Mouse (Mus musculus) MEL (cell line): ENCODE data around the gene Paxbp1. TPM values are rescaled to one million over a fixed set of nuclear protein-coding genes. Genes with fewer than 3 reads are reported as not detected.
A peak's percentile ranks its signal among the peaks of the same experiment; 100 is the strongest.

Experiments used
- DNase-seq: peaks from one replicate; pipeline ENCODE4 v3.0.0; 2011; ENCODE audit warnings: low read depth, low spot score
- H3K27ac ChIP-seq: 2 replicates; pipeline ENCODE4 v1.5.1; 2012; ENCODE audit warnings: low read depth, mild to moderate bottlenecking, control low read depth, low read length, moderate library complexity; ENCODE audit not compliant: control insufficient read depth
- H3K27me3 ChIP-seq, 2 experiments: fragments of 150-350 bp in 1 of 2; sonication (generic) in 1 of 2; 2 replicates each; pipeline ENCODE4 v1.6.1; 2012; ENCODE audit warnings: low read length in 2 of 2, mild to moderate bottlenecking in 2 of 2, improper control_type of control experiment in 1 of 2, moderate library complexity in 1 of 2; ENCODE audit not compliant: insufficient read depth in 2 of 2, control insufficient read depth in 1 of 2
- H3K36me3 ChIP-seq, 2 experiments: 2 replicates each; pipeline ENCODE4 v1.6.1; 2012 to 2014; ENCODE audit warnings: low read length in 2 of 2, improper control_type of control experiment in 1 of 2, inconsistent platforms in 1 of 2, mild to moderate bottlenecking in 1 of 2; ENCODE audit not compliant: insufficient read depth in 2 of 2, control insufficient read depth in 1 of 2
- H3K4me1 ChIP-seq, 2 experiments: fragments of 150-350 bp in 1 of 2; sonication (generic) in 1 of 2; 2 replicates each; pipeline ENCODE4 v1.6.1; 2012; ENCODE audit warnings: low read length in 2 of 2, improper control_type of control experiment in 1 of 2, mild to moderate bottlenecking in 1 of 2; ENCODE audit not compliant: insufficient read depth in 2 of 2, control insufficient read depth in 1 of 2
- H3K4me3 ChIP-seq, 2 experiments: fragments of 150-350 bp in 1 of 2; sonication (generic) in 1 of 2; 2 replicates each; pipeline ENCODE4 v1.5.1; 2012; ENCODE audit warnings: low read depth in 2 of 2, low read length in 2 of 2, mild to moderate bottlenecking in 2 of 2, moderate library complexity in 2 of 2, control low read depth in 1 of 2, improper control_type of control experiment in 1 of 2; ENCODE audit not compliant: control insufficient read depth in 1 of 2, insufficient read depth in 1 of 2
- H3K79me2 ChIP-seq: 2 replicates; pipeline ENCODE4 v1.6.1; 2012; ENCODE audit warnings: mild to moderate bottlenecking, low read length, moderate library complexity; ENCODE audit not compliant: control insufficient read depth, poor library complexity, insufficient read depth
- H3K9ac ChIP-seq: 2 replicates; pipeline ENCODE4 v1.6.1; 2012; ENCODE audit warnings: low read depth, mild to moderate bottlenecking, control low read depth, low read length, moderate library complexity; ENCODE audit not compliant: control insufficient read depth, poor library complexity, severe bottlenecking
- H3K9me3 ChIP-seq: fragments of 150-350 bp; sonication (generic); replicated peaks from 2 replicates; pipeline ENCODE4 v1.6.1; 2012; ENCODE audit warnings: mild to moderate bottlenecking, low read length, improper control_type of control experiment, moderate library complexity; ENCODE audit not compliant: insufficient read depth
- CTCF ChIP-seq, 3 experiments: IDR thresholded peaks in 2 of 3; conservative IDR thresholded peaks in 1 of 3; 2 replicates each; pipeline ENCODE4 v1.5.1; 2011 to 2012; ENCODE audit warnings: low read length in 3 of 3, low read depth in 2 of 3, mild to moderate bottlenecking in 2 of 3, improper control_type of control experiment in 1 of 3, inconsistent platforms in 1 of 3, mixed read lengths in 1 of 3, moderate library complexity in 1 of 3; ENCODE audit not compliant: control insufficient read depth in 1 of 3, insufficient read depth in 1 of 3, poor library complexity in 1 of 3, severe bottlenecking in 1 of 3
- ELF1 ChIP-seq: IDR thresholded peaks from 2 replicates; pipeline ENCODE4 v1.6.1; 2014; ENCODE audit warnings: low read depth, mild to moderate bottlenecking, inconsistent platforms, low read length, improper control_type of control experiment, moderate library complexity
- EP300 ChIP-seq, 2 experiments: IDR thresholded peaks; 2 replicates each; pipeline ENCODE4 v1.6.1; 2011; ENCODE audit warnings: improper control_type of control experiment in 2 of 2, low read length in 2 of 2, low read depth in 1 of 2, mild to moderate bottlenecking in 1 of 2
- ETS1 ChIP-seq: IDR thresholded peaks from 2 replicates; pipeline ENCODE4 v1.6.1; 2012; ENCODE audit warnings: low read depth, mild to moderate bottlenecking, inconsistent platforms, low read length, improper control_type of control experiment, moderate library complexity
- GABPA ChIP-seq: IDR thresholded peaks from 2 replicates; pipeline ENCODE4 v1.6.1; 2012; ENCODE audit warnings: low read depth, mild to moderate bottlenecking, inconsistent platforms, low read length, improper control_type of control experiment, moderate library complexity
- GATA1 ChIP-seq: IDR thresholded peaks from 2 replicates; pipeline ENCODE4 v1.6.1; 2011; ENCODE audit warnings: low read depth, low read length, improper control_type of control experiment
- HCFC1 ChIP-seq: IDR thresholded peaks from 2 replicates; pipeline ENCODE4 v1.6.1; 2012; ENCODE audit warnings: low read depth, mild to moderate bottlenecking, inconsistent platforms, low read length, improper control_type of control experiment, moderate library complexity
- JUND ChIP-seq: IDR thresholded peaks from 2 replicates; pipeline ENCODE4 v1.6.1; 2011; ENCODE audit warnings: low read depth, mild to moderate bottlenecking, improper control_type of control experiment, low read length
- MEF2A ChIP-seq: IDR thresholded peaks from 2 replicates; pipeline ENCODE4 v1.6.1; 2014; ENCODE audit warnings: low read depth, mild to moderate bottlenecking, inconsistent platforms, low read length, improper control_type of control experiment; ENCODE audit not compliant: poor library complexity, insufficient replicate concordance, severe bottlenecking; ENCODE audit errors: extremely low read depth
- MYC ChIP-seq: IDR thresholded peaks from 2 replicates; pipeline ENCODE4 v1.6.1; 2011; ENCODE audit warnings: low read depth, mild to moderate bottlenecking, low read length, improper control_type of control experiment, moderate library complexity
- NELFE ChIP-seq: IDR thresholded peaks from 2 replicates; pipeline ENCODE4 v1.6.1; 2011; ENCODE audit warnings: low read depth, low read length, improper control_type of control experiment
- NRF1 ChIP-seq: IDR thresholded peaks from 2 replicates; pipeline ENCODE4 v1.6.1; 2014; ENCODE audit warnings: low read depth, mild to moderate bottlenecking, inconsistent platforms, low read length, improper control_type of control experiment, moderate library complexity; ENCODE audit not compliant: poor library complexity, insufficient read depth, severe bottlenecking
- POLR2AphosphoS2 ChIP-seq: IDR thresholded peaks from 2 replicates; pipeline ENCODE4 v1.6.1; 2011; ENCODE audit warnings: low read length, improper control_type of control experiment
- RCOR1 ChIP-seq: IDR thresholded peaks from 2 replicates; pipeline ENCODE4 v1.6.1; 2012; ENCODE audit warnings: low read depth, mild to moderate bottlenecking, inconsistent platforms, low read length, improper control_type of control experiment
- TAL1 ChIP-seq: IDR thresholded peaks from 2 replicates; pipeline ENCODE4 v1.6.1; 2012; ENCODE audit warnings: mild to moderate bottlenecking, inconsistent platforms, low read length, moderate library complexity, mixed read lengths
- TCF12 ChIP-seq: IDR thresholded peaks from 2 replicates; pipeline ENCODE4 v1.6.1; 2014; ENCODE audit warnings: low read depth, mild to moderate bottlenecking, inconsistent platforms, low read length, improper control_type of control experiment, moderate library complexity
- UBTF ChIP-seq: IDR thresholded peaks from 2 replicates; pipeline ENCODE4 v1.6.1; 2012; ENCODE audit warnings: low read depth, mild to moderate bottlenecking, inconsistent platforms, low read length, improper control_type of control experiment, moderate library complexity, borderline replicate concordance; ENCODE audit not compliant: insufficient read depth
- USF1 ChIP-seq: IDR thresholded peaks from 2 replicates; pipeline ENCODE4 v1.6.1; 2014; ENCODE audit warnings: low read depth, mild to moderate bottlenecking, inconsistent platforms, low read length, improper control_type of control experiment, moderate library complexity
- polyA plus RNA-seq, 2 experiments: library from polyadenylated mRNA; stranded (reverse) in 1 of 2; unstranded in 1 of 2; fragments of >175 nt in 1 of 2; fragments of >200 nt in 1 of 2; gene quantifications; 2 replicates each; pipeline versions ENCODE4 v1.2.1 to v1.2.4; 2012; ENCODE audit warnings: low replicate concordance in 2 of 2, low read depth in 1 of 2; ENCODE audit not compliant: insufficient read length in 2 of 2, insufficient read depth in 1 of 2, missing spikeins in 1 of 2
- total RNA-seq: library from RNA; depleted of rRNA; stranded (reverse); fragments of 300-350 nt; gene quantifications from 2 replicates; pipeline ENCODE4 v1.2.3, GENCODE M21; 2012

The Paxbp1 gene
- total and polyA plus RNA-seq, 3 experiments, result 23.8 to 49.6 TPM; not detected in 1

DNA sequence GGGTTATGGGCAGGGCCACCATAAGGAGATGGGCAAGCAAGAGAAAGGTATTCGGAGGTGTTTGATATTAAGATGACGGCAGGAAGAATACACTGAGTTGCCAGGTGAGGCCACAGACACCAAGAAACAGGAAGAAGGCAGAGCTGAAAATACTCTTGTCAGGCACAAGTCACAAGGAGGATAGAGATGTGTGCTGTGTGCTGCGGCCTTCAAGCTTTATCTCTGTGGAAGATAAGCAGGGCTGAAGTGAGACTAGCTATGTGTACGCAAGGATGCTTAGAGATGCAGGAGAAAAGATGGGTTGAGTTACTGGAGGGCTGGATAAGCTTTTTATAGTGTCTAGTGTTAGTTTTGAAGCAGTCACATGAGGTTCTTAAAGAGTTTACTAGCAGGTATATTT lies 12.9 kb upstream of the Paxbp1 start:
- H3K4me3 ChIP-seq, result no peak overlapping the region

GRCm38 (mm10) chr16:91056043-91056821 lies 11.9 kb upstream of the Paxbp1 start:
- H3K36me3 ChIP-seq, result peaks cover 0 to 3% of the 10 kb centered on the region in 2 experiments; a peak in 2 of 4 replicates
- H3K9me3 ChIP-seq, result no peaks in the 10 kb centered on the region
- H3K27me3 ChIP-seq, result no peaks in the 10 kb centered on the region
- H3K79me2 ChIP-seq, result no peaks in the 10 kb centered on the region
- no peak for TF ChIP-seq NRF1
- peak; percentile 46; the same call in 1 of the 2 replicates for TF ChIP-seq GATA1
- TF ChIP-seq USF1, result no peak
- no peak for TF ChIP-seq NELFE
- TF ChIP-seq EP300 (IDR thresholded peaks at IDR 0.05; ENCODE audit: low read depth in 1 of 2, low read length in 2 of 2), result 0 out of 4 replicates have a peak, but pooled peaks of 1 of the 2 experiments have one; percentile 10
- no peak for TF ChIP-seq UBTF
- TF ChIP-seq ELF1, result no peak
- no peak for TF ChIP-seq RCOR1
- peak; percentile 11; the same call in 1 of the 2 replicates for TF ChIP-seq TAL1
- peak; percentile 51; the same call in 1 of the 2 replicates for TF ChIP-seq ETS1
- TF ChIP-seq MEF2A, result no peak
- 0 out of 2 replicates have a peak, but pooled peaks have one; percentile 26 for TF ChIP-seq TCF12
- no peak for TF ChIP-seq HCFC1
- TF ChIP-seq MYC, result no peak
- no peak for TF ChIP-seq CTCF (IDR thresholded peaks at IDR 0.05 in 2 of 3, conservative IDR thresholded peaks at IDR 0.05 in 1 of 3; ENCODE audit: control insufficient read depth in 1 of 3, insufficient read depth in 1 of 3, low read depth in 2 of 3, low read length in 3 of 3, poor library complexity in 1 of 3, severe bottlenecking in 1 of 3)
- TF ChIP-seq, all 39 proteins: peak for 5
- H3K4me3 ChIP-seq, result peak overlapping the region in 1 of 2 experiments; percentile 1; a peak in 1 of 4 replicates
- H3K9ac ChIP-seq, result peak overlapping the region; percentile 4; the same call in 1 of the 2 replicates
- peaks cover 3 to 18% of the 10 kb centered on the region in 2 experiments for H3K4me1 ChIP-seq
- H3K27ac ChIP-seq, result no peak overlapping the region
- peak; percentile 63 for DNase-seq

More for the DNA sequence above, 12.9 kb upstream of the Paxbp1 start:
- Histone ChIP-seq H3K79me2 (no peaks in the 10 kb centered on the region), H3K36me3 (peaks cover 0 to 6% of the 10 kb centered on the region in 2 experiments; a peak in 2 of 4 replicates), H3K9me3 (no peaks in the 10 kb centered on the region), H3K27ac (no peak overlapping the region), H3K9ac (no peak overlapping the region), H3K4me1 (peaks cover 3 to 26% of the 10 kb centered on the region in 2 experiments), H3K27me3 (no peaks in the 10 kb centered on the region)
- no peak for TF ChIP-seq POLR2AphosphoS2
- peak; percentile 40; the same call in 1 of the 2 replicates for TF ChIP-seq ETS1
- no peak for TF ChIP-seq GABPA
- TF ChIP-seq JUND, result no peak
- peak; percentile 50; the same call in 1 of the 2 replicates for TF ChIP-seq ELF1
- TF ChIP-seq RCOR1, result peak; percentile 57
- TF ChIP-seq GATA1, result peak; percentile 70
- DNase-seq, result peak; percentile 54
